Mouse (Mus musculus) cortical plate, adult 2 months (tissue): ENCODE results near the gene Stam2.

Experiments used
- CTCF ChIP-seq: fragments of 200-500 bp; IDR thresholded peaks from 2 replicates; pipeline ENCODE4 v1.5.1; 2011; ENCODE audit warnings: mild to moderate bottlenecking, control low read depth, low read length; ENCODE audit not compliant: insufficient read depth; ENCODE audit errors: extremely low read depth
- POLR2A ChIP-seq: fragments of 200-500 bp; IDR thresholded peaks from 2 replicates; pipeline ENCODE4 v1.6.1; 2011; ENCODE audit warnings: mild to moderate bottlenecking, low read length, control low read depth; ENCODE audit not compliant: insufficient read depth; ENCODE audit errors: extremely low read depth

DNA sequence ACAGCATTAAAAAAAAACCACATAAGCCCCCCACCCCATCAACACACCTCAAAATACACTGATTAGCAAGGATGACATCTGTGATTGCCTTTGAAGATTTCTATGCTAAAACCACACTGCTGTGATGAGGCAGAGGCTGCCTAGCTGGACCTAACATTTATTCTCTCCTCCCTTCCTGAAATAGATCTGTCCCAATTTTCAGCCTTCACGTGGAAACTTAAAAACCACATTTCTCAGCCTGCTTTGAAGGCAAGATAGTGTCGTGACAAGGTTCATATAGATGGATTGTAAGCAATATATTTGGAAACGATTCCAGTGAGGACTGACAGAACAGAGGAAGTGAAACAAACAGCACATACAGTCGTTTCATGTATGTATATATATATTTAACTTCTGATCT is 87.5 kb downstream of the Stam2 start:
- TF ChIP-seq POLR2A (no peak), CTCF (no peak)
